Mouse (Mus musculus) MN1 (cell line): ENCODE measurements at regions not wholly inside any gene's neighbourhood (a gene's known extent, or its start where the extent isn't known, plus 50 kb on each side); places are given as distances from the start of the nearest gene placed in this dataset.

ENCODE experiments used
- DNase-seq: peaks from one replicate; pipeline ENCODE4 v3.0.0-alpha.2; 2016; ENCODE audit warnings: low spot score

- no peak for DNase-seq
Observed at GRCm38 (mm10) chr15:93879006-93879405, 283.3 kb upstream of the Prickle1 start.

DNA sequence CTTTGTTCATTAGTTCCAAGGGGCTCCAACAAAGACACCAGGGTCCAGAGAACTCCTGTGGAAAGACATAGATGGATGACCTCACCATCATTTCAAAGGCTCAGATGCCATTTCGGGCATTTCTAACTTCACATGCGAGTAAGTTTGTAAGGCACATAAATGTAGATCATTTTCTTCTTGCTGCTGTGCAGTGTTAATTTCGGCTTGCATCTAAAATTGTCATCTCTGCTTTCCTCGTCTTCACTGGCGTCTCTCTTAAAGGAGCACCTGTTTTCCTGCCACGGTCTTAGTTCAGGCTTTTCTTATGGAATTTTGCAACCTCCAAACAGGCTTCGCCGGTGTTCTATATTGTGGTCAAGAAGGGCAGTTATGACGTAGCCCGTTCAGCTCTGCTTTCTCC is 280.6 kb upstream of the Prickle1 start:
- DNase-seq = no peak

GRCm38 (mm10) chr15:93875685-93876084 is 280.0 kb upstream of the Prickle1 start:
- DNase-seq = no peak

DNA sequence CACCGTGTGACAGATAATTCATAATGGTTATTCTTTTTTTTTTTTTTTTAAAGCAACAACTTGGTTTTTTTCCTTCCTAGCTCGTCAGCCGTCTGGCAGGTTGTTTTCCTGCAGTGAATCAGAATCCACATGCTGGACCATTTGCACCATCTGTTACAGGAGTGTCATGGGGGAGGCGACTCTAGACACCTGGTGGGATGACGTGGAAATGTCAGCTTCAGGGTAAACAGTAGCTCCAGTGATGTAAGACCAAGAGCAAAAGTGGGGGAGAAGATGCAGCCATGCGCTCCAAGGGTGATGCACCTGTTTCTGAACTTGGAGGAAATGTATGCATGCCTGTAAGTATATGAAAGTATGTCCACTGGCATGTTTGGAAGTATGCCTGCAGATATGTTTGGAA is 278.5 kb upstream of the Prickle1 start:
- no peak for DNase-seq

- DNase-seq = no peak
Observed at GRCm38 (mm10) chr15:93857336-93857901, 261.7 kb upstream of the Prickle1 start.

DNA sequence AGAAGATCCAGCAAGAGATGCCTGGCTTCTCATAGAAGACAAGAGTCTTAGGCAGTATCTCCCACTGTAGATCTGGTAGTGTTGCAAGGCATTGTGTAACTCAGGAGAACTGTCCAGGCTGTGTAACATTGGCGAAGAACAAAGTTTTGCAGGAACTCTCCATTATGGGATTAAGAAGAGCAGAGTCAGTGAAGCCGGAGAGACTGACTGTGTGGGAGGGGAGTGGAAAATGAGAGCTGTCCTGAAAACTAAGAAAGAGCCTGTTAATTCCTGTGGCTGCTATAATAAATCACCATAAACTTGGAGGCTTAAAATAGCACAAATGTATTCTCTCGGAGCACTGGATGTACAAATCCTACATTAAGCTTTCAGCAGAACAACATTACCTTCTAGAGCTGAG is 257.5 kb upstream of the Prickle1 start:
- DNase-seq = no peak

DNA sequence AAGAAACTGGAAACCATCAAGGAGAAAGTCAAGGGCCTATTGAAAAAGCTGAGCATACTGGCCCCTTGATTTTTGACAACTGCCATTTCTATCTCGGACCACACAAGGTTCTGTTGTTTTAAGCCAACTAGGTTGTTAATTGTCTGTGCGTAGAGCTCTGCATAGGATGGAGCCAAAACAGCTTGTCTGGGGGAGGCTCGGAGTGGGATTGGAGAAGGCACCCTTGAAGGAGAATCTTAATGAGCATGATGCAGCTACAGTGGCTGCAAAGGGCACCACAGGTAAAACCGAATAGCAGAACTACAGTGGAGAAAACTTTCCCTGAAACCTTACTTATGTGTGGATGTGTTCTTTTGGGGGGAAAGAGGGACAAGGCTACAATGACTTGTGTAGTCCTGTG is 256.4 kb upstream of the Prickle1 start:
- DNase-seq = no peak

DNA sequence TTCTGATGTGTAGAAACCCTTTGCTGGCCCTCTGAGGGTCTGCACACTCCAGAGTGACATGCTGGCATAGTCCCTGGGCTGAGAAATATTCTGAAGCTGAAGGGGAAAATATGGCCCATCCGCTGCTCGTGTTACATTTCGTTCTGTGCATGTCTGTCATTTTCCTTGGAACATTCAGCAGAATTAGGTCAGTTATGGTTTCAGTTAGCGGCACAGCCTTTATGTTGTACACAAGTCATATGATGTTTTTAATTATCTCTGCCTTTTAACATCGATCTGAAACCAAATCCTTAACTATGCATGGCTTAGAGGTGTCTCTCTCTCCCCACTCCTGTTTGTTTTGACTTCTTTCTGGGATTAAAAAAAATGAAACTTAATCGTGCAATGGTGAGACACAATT is 254.7 kb upstream of the Prickle1 start:
- DNase-seq = no peak

DNA sequence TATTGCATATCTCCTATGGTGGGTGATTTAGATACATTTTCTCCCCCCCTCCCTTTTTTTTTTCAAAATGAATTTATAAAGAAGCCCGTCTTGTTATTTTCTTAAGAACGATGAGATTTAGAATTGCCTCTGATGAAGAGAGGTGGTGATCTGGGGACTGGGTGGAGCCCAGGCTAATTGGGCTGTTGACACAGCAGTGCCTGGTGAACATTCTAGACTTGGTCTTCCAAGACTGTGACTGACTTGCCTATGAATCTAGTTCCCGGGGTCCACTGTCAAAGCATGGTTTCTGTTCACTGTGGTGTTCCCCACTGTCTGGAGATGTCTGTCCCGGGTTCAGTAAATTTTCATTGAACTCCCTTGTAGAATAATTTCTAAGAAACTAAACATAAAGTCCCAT is 253.1 kb upstream of the Prickle1 start:
- DNase-seq = no peak

- no peak for DNase-seq
Observed at GRCm38 (mm10) chr15:93846797-93847196, 251.1 kb upstream of the Prickle1 start.

- DNase-seq = no peak
Observed at GRCm38 (mm10) chr15:93845801-93846200, 250.1 kb upstream of the Prickle1 start.

DNA sequence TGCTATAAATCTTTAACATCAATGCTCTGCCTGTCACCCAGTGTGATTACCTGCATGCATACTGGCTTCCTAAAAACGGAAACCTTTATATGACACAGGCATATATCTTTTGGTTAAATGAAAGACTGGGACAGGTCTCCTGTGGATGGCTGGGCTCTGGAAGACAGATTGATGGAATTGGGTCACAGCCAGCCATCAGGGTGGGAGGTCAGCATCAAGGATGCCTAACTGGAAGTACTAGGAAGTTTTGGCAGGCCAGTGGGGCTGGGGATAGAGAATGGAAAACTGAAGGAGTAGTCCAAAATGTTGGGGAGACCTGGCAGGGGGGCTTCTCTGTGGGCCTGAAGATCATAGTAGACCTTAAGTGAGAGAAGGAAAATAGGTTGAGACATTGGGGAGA is 237.3 kb upstream of the Prickle1 start:
- DNase-seq = no peak

DNA sequence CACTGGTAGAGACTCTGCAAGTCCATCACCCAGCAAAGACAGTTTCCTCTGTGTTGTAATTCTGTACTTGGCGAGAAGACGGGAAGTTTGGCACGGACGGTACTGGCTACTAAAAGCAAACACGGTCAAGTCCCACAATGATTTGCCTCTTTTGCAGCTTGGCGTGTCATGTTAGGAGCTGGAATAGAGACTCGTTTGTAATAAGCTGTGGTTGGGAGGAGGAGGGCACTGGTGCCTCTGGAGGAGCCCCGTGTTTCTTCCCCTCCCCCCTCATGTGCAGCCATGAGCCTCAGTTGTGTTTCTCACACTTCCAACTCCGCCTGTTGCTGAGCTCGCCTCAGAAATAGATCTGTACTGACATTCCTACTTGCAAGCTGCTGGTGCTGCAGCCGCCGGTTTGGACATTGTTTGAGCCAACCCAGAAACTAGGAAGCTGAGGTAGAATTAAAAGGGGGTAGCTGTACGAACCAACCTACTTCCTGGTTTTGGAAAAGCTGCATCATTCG is 236.8 kb upstream of the Prickle1 start:
- no peak for DNase-seq

DNA sequence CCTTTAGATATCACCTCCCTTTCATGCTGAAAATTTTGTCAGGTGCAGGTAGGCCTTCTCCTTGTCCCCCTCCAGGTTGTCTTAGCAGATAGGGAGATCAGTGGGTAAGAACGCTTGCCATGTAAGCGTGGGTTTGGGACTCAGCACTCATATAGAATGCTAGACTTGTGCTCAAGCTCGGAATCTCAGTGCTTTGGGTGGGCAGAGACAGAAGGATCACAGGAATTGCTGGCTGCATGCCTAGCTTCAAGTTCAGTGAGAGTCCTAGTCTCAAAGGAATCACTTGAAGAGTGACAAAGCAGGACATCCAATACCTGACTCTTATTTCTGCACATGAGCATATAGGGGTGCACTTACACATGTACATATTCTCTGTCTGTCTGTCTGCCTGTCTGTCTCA is 235.5 kb upstream of the Prickle1 start:
- no peak for DNase-seq

DNA sequence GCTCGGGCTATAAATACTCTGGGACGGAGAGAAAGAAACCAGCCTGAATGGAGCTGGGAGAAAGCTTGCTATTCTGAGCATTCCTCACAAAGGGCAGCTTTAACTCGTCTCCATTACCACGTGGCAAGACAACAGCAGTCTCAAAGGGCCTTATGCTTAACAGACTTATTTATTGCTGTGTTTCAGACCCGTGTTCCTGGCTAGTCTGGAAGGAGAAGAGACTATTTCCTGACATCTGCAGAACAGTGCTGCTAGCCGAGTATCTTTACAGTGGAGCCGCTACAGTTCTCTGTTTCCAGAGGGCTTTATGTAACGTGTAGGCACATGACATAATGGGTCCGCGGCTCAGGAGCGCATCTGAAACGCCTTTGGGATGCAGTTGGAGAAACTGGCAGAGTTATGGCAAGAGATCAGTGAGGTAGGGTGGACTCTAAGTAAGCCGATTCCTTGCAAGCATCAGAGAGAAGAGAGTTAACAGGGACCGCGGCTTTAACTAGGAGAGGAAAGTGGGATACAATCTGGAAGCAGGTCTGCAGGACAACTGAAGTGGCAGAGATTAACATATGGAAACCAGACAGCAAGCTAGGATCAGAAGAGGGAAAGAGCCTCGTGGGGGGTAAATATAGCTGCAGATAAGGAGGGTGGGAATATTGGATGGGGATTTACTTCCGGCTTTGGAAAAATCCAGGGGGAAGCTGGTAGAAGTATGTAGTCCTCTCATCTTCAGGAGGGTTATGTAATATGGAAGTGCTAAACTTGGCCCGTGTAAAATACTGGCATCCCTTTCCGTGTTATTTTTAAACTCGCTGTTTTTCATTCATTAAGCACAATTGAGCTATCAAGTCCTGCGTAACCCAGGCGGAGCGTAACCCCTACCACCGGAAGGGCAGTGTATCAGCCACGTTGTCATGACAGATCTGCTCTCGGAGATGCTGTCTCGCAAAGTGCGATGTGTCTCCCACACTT is 229.3 kb upstream of the Prickle1 start:
- no peak for DNase-seq

DNA sequence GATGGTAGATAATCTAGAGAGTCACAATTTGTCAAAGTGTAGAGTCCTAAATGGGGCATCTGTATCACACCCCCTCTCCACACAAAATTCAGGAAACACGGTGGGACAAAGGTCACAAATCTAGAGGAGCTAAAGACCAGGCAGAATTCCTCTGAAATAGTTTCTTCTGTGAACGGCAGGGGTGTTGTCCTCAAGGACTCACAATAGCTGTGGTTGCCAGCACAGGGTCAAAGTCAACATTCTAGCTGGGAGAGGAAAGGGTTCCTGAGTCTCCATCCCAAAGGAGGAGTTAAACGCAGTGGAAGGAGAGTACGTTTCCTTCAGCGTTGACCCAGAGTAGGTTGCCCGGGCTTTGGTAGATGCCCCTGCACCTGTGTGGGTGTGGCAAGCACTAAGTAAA is 225.5 kb upstream of the Prickle1 start:
- no peak for DNase-seq

DNA sequence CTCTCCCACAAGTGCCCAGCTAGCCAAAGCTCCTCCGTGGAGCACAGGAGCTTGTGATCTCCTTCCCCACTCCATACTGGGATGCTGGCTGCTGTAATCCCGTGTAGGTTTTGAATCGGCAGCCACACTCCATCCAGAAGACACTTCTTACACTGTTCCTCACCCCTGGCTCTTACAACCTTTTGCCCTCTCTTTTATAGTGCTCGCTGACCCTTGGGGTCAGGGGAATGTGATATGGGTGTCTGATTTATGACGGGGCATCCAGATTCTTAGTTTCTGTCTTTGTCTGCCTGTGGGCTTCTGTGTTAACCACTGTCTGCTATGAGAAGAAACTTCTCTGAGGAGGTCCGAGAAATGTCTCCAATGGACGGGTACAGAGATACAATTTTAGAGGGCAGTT is 216.3 kb upstream of the Prickle1 start:
- no peak for DNase-seq

DNA sequence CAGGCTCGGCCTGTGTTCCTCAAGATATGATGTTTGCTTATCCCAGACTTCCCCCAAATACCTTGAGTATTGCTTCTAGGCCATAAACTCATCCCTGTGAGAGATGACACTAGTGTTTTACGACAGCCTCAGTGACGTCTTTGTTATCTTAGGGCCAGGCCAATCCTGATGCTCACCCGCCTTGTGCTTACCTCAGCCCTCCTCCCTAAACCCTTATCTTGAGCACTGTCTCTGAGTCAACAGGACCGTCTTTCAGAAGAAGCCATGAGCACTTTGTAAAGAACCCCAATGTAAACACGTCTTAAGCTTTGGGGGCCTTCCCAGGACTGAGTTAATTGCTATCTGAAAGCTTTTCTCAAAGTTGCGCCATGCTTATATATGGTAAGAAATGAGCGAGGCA is 212.3 kb upstream of the Prickle1 start:
- DNase-seq = no peak

- no peak for DNase-seq
Observed at GRCm38 (mm10) chr15:93807505-93807904, 211.8 kb upstream of the Prickle1 start.

DNA sequence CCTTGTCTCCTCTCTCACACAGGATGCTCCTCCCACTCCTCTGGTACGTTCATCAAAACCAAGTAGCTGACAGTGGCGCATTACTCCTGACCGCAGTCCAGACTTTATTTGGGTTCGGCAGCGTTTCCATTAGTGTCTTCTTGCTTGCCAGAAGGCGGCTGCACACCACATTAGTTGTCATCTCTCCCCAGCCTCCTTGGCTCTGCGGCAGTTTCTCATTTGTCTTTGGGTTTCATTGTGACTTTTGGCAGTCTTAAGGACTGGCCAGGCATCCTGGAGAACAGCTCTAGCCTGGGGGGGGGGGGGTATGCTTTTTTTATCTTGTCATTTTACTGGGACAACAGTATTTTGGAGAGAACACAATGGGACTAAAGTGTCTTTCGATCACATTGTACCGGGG is 209.0 kb upstream of the Prickle1 start:
- no peak for DNase-seq

DNA sequence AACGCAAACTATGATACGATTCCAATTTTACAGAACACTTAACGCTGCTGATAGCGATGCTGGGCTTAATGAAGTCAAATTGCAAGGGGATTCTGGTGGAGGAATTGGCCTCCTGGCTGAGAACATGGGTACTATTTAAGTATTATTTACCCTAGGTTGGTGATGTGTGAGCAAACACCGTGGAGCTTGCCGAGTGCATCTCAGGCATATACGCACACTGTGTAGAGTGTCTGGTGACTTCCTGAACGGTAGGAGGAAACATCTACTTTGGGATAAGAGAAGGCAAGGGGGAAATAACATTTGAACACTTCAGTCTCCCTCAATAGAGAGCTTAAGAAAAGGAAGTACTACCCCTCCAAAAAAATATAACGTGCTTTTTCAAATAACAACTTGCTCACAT is 194.8 kb upstream of the Prickle1 start:
- no peak for DNase-seq

DNA sequence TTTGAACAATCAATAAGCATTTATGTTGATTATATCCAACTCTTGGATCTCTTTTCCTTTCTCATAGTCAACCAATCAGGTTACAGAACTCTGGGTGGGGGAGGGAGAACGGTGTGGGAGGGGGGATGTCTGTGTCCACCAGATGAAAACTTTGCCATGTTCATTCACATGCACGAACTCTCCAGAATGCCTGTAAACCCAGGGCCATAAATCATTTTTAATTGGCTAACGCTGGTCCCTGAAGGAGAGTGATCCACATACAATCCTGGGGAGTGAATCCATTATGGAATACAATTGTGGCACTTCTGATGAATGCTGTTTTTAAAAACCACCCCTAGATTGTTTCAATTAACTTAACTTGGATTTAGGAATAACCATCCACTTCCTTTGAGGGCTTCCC is 194.1 kb upstream of the Prickle1 start:
- DNase-seq = no peak

DNA sequence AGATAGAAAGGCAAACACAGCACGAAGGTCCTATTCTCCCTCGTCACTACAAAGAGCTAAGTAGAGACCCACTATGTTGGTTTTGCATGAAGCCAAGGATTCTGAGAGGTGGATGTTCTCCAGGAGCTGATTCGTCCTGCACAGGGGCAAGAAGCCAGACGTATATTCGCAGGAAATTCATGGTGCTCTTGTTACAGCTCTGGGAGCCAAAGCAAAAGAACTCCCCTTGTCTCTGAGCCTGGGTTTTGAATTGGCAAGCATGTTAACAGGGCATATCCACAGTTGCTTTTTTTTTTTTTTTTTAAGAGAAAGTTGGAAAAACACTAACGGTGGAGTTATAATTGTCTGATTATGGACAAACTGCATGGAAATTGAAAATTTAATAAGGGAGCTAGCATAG is 191.7 kb upstream of the Prickle1 start:
- DNase-seq = no peak
